24 mouse cellular contexts compared by ENCODE assay signal in the genomic region with DNA sequence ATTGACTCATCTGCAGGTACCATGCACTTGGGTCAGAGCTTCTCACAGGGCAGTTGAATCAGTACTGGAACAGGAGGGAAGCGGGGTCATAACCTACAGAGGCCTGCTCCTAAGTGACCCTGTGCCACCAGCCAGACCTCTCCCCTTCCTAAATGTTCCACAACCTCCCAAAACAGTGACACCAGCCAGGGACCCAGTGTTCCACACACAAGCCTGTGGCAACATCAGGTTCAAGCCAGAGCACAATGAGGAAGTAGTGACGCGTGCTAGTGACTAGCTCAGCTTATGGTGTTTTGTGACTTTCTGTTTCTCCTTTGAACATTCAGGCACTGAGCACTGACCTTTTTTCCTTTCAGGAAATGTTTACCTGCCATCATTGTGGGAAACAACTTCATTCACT. TPM values are rescaled to one million over a fixed set of nuclear protein-coding genes. Genes with fewer than 3 reads are reported as not detected.
DNase-seq lines count a peak whose midpoint lies in the region; ATAC-seq and TF ChIP-seq lines count a peak whose summit lies in the region.
"Had no signal": no experiment of that assay in that cellular context is flagged by ENCODE, and none has a peak within 500 bp of the region (broad histone marks: within the 10 kb centered on the region; RNA-seq: fewer than 3 reads in every experiment).

No protein-coding gene starts in this region.

- no peak for TF ChIP-seq EP300 in lung, postnatal 0 days (IDR thresholded peaks at IDR 0.05)

- H3K27ac ChIP-seq in heart, embryonic 11.5 days (ENCODE audit: low read depth, low read length), result no peak overlapping the region
- H3K27ac ChIP-seq in lung, postnatal 0 days (ENCODE audit: low read length), result no peak overlapping the region
- no peak overlapping the region for H3K27ac ChIP-seq in neural tube, embryonic 15.5 days (replicated peaks)
- H3K27ac ChIP-seq: forebrain, embryonic 12.5 days; heart, embryonic 10.5 days; hindbrain, embryonic 10.5 days; layer of hippocampus, adult 2 months; limb, embryonic 15.5 days had no signal

- no peaks in the 10 kb centered on the region for H3K27me3 ChIP-seq in heart, embryonic 11.5 days (ENCODE audit: control insufficient read depth, insufficient read depth, low read length)
- no peaks in the 10 kb centered on the region for H3K27me3 ChIP-seq in lung, postnatal 0 days (replicated peaks; ENCODE audit: insufficient read depth, low read length)
- no peaks in the 10 kb centered on the region for H3K27me3 ChIP-seq in neural tube, embryonic 15.5 days (replicated peaks)
- H3K27me3 ChIP-seq: forebrain, embryonic 12.5 days; limb, embryonic 15.5 days had no signal

- TF ChIP-seq CTCF in lung, postnatal 0 days (IDR thresholded peaks at IDR 0.05), result no peak

- peaks cover 27% of the 10 kb centered on the region for H3K36me3 ChIP-seq in heart, embryonic 11.5 days (ENCODE audit: control insufficient read depth, insufficient read depth, low read length)
- H3K36me3 ChIP-seq in lung, postnatal 0 days (ENCODE audit: insufficient read depth, low read length), result peaks cover 15% of the 10 kb centered on the region; the same call in 1 of the 2 replicates
- H3K36me3 ChIP-seq in neural tube, embryonic 15.5 days, result peaks cover 69% of the 10 kb centered on the region

- WGBS in heart, embryonic 11.5 days (ENCODE audit: insufficient replicate concordance), result 97% methylated on average over 3 of the region's 3 CpGs
- WGBS in lung, postnatal 0 days, result 91% methylated on average over 3 of the region's 3 CpGs
- 96% methylated on average over 3 of the region's 3 CpGs for WGBS in neural tube, embryonic 15.5 days

- no peak overlapping the region for H3K4me2 ChIP-seq in heart, embryonic 11.5 days
- no peak overlapping the region for H3K4me2 ChIP-seq in lung, postnatal 0 days (replicated peaks; ENCODE audit: low read depth, low read length)
- H3K4me2 ChIP-seq in neural tube, embryonic 15.5 days, result no peak overlapping the region
- H3K4me2 ChIP-seq: forebrain, embryonic 12.5 days; limb, embryonic 15.5 days; lung, embryonic 14.5 days had no signal

- no peak for ATAC-seq in heart, embryonic 11.5 days (replicated peaks; ENCODE audit: insufficient number of reproducible peaks, low FRiP score, low TSS enrichment)
- ATAC-seq in lung, postnatal 0 days, result no peak; the same call in 1 of the 2 replicates
- no peak for ATAC-seq in neural tube, embryonic 15.5 days (ENCODE audit: low FRiP score)

- no peak overlapping the region for H3K4me3 ChIP-seq in heart, embryonic 11.5 days (ENCODE audit: low read depth, low read length)
- H3K4me3 ChIP-seq in lung, postnatal 0 days (ENCODE audit: low read depth, low read length), result no peak overlapping the region
- no peak overlapping the region for H3K4me3 ChIP-seq in neural tube, embryonic 15.5 days (replicated peaks)
- H3K4me3 ChIP-seq: forebrain, embryonic 12.5 days; heart, embryonic 10.5 days; hindbrain, embryonic 10.5 days; layer of hippocampus, adult 2 months; limb, embryonic 15.5 days had no signal

- no peak overlapping the region for H3K9ac ChIP-seq in heart, embryonic 11.5 days (ENCODE audit: low read depth, low read length)
- no peak overlapping the region for H3K9ac ChIP-seq in lung, postnatal 0 days (replicated peaks; ENCODE audit: low read depth)
- no peak overlapping the region for H3K9ac ChIP-seq in neural tube, embryonic 15.5 days (replicated peaks)
- H3K9ac ChIP-seq: forebrain, embryonic 12.5 days; limb, embryonic 15.5 days; lung, embryonic 14.5 days had no signal

- H3K9me3 ChIP-seq in heart, embryonic 11.5 days (replicated peaks; ENCODE audit: control insufficient read depth, low read length), result no peaks in the 10 kb centered on the region
- H3K9me3 ChIP-seq in lung, postnatal 0 days (ENCODE audit: low read length), result no peaks in the 10 kb centered on the region
- H3K9me3 ChIP-seq in neural tube, embryonic 15.5 days (replicated peaks), result no peaks in the 10 kb centered on the region
- H3K9me3 ChIP-seq: forebrain, embryonic 12.5 days; heart, embryonic 10.5 days; hindbrain, embryonic 10.5 days; limb, embryonic 15.5 days had no signal

- peak; percentile 96 for DNase-seq in heart, adult 11 months
- DNase-seq in lung, postnatal 0 days (ENCODE audit: low spot score), result peak; percentile 50
- no peak for DNase-seq in lung, postnatal 14 days
- peak; percentile 11 for DNase-seq in lung, postnatal 25 days (ENCODE audit: low spot score)
- peak; percentile 5 for DNase-seq in skeletal muscle tissue, adult 2 months (ENCODE audit: low read depth, low spot score)
- DNase-seq in cerebellum, postnatal 25 days, result no peak
- DNase-seq: adrenal gland, adult 8-10 months; cerebellum, adult 9-11 months; gastrocnemius, postnatal 10 days; kidney, adult 2 months; kidney, postnatal 14 days; layer of hippocampus, postnatal 36 days; lung, embryonic 14.5 days; right cerebral cortex, postnatal 4 days; thymus, postnatal 14 days had no signal

- no peaks in the 10 kb centered on the region for H3K4me1 ChIP-seq in heart, embryonic 11.5 days (ENCODE audit: control insufficient read depth, insufficient read depth, low read length)
- H3K4me1 ChIP-seq in lung, postnatal 0 days (ENCODE audit: insufficient read depth, low read depth, low read length), result no peaks in the 10 kb centered on the region
- no peaks in the 10 kb centered on the region for H3K4me1 ChIP-seq in neural tube, embryonic 15.5 days
- H3K4me1 ChIP-seq: forebrain, embryonic 12.5 days; heart, embryonic 10.5 days; hindbrain, embryonic 10.5 days; limb, embryonic 15.5 days had no signal

RNA-seq across cellular contexts. Expression of gene Zfp512, which starts 15.6 kb away (rescaled TPM):
- 34.4 and 44.0 TPM in 2 replicates for polyA plus RNA-seq in heart, embryonic 11.5 days (2014; fragmentation: Nextera tagmentation; extraction: Ambion mirVana)
- 18.2 and 19.1 TPM in 2 replicates for polyA plus RNA-seq in lung, postnatal 0 days (2015; fragmentation: Nextera tagmentation; extraction: Ambion mirVana)
- polyA plus RNA-seq in neural tube, embryonic 15.5 days (2015; fragmentation: Nextera tagmentation; extraction: Ambion mirVana), result 97.9 and 110 TPM in 2 replicates

RNA-seq across cellular contexts. Expression of gene 4930548H24Rik, which starts 17.7 kb away (rescaled TPM):
- polyA plus RNA-seq in heart, embryonic 11.5 days (2014; fragmentation: Nextera tagmentation; extraction: Ambion mirVana), result 0.08 TPM in 1 of 2 replicates, not detected in the other
- polyA plus RNA-seq in lung, postnatal 0 days (2015; fragmentation: Nextera tagmentation; extraction: Ambion mirVana), result not detected in 2 replicates
- polyA plus RNA-seq in neural tube, embryonic 15.5 days (2015; fragmentation: Nextera tagmentation; extraction: Ambion mirVana), result not detected in 2 replicates
- polyA plus RNA-seq: forebrain, embryonic 12.5 days; frontal cortex, adult 2 months; heart, embryonic 10.5 days; hindbrain, embryonic 10.5 days; kidney, adult 2 months; limb, embryonic 15.5 days; midbrain, postnatal 0 days had no signal

RNA-seq across cellular contexts. Expression of gene Gpn1, which starts 26.7 kb away (rescaled TPM):
- 52.0 and 52.7 TPM in 2 replicates for polyA plus RNA-seq in heart, embryonic 11.5 days (2014; fragmentation: Nextera tagmentation; extraction: Ambion mirVana)
- 22.3 TPM in 2 replicates for polyA plus RNA-seq in lung, postnatal 0 days (2015; fragmentation: Nextera tagmentation; extraction: Ambion mirVana)
- 76.5 and 80.8 TPM in 2 replicates for polyA plus RNA-seq in neural tube, embryonic 15.5 days (2015; fragmentation: Nextera tagmentation; extraction: Ambion mirVana)

RNA-seq across cellular contexts. Expression of gene Slc4a1ap, which starts 59.0 kb away (rescaled TPM):
- polyA plus RNA-seq in heart, embryonic 11.5 days (2014; fragmentation: Nextera tagmentation; extraction: Ambion mirVana), result 22.5 and 25.2 TPM in 2 replicates
- polyA plus RNA-seq in lung, postnatal 0 days (2015; fragmentation: Nextera tagmentation; extraction: Ambion mirVana), result 15.0 and 16.2 TPM in 2 replicates
- 32.4 and 38.1 TPM in 2 replicates for polyA plus RNA-seq in neural tube, embryonic 15.5 days (2015; fragmentation: Nextera tagmentation; extraction: Ambion mirVana)

RNA-seq across cellular contexts. Expression of gene Supt7l, which starts 59.8 kb away (rescaled TPM):
- 17.0 and 17.1 TPM in 2 replicates for polyA plus RNA-seq in heart, embryonic 11.5 days (2014; fragmentation: Nextera tagmentation; extraction: Ambion mirVana)
- 11.4 and 12.4 TPM in 2 replicates for polyA plus RNA-seq in lung, postnatal 0 days (2015; fragmentation: Nextera tagmentation; extraction: Ambion mirVana)
- 25.5 and 26.0 TPM in 2 replicates for polyA plus RNA-seq in neural tube, embryonic 15.5 days (2015; fragmentation: Nextera tagmentation; extraction: Ambion mirVana)

Comparison
In these comparisons a context has a peak if more than half of its experiments do, and no peak if none do; other contexts are left out.
1. DNase-seq: peak in heart, adult 11 months (single experiment), lung, postnatal 0 days (single experiment), lung, postnatal 25 days (single experiment) and skeletal muscle tissue, adult 2 months (single experiment); none in lung, postnatal 14 days (single experiment) and cerebellum, postnatal 25 days (0 of 2).